Mouse (Mus musculus) heart, postnatal 0 days (tissue): Measurements from ENCODE around the gene Lpar2. TPM values are rescaled to one million over a fixed set of nuclear protein-coding genes. Genes with fewer than 3 reads are reported as not detected.
A peak's percentile ranks its signal among the peaks of the same experiment; 100 is the strongest.

Experiments
- ATAC-seq: fragments of 200-750 bp; cut with Nextera tagmentation; 2 replicates; pipeline ENCODE4 v1.8.0; 2017; ENCODE audit warnings: low read depth, moderate number of reproducible peaks, moderate library complexity; ENCODE audit not compliant: insufficient read depth
- DNase-seq: peaks from one replicate; pipeline ENCODE4 v3.0.0-alpha.2; 2016; ENCODE audit warnings: low spot score
- H3K27ac ChIP-seq: fragments of 300-500 bp; sonication (generic); 2 replicates; pipeline ENCODE4 v1.5.1; 2014; ENCODE audit warnings: low read depth, mild to moderate bottlenecking
- H3K27me3 ChIP-seq: fragments of 300-500 bp; sonication (generic); 2 replicates; pipeline ENCODE4 v1.6.1; 2014; ENCODE audit warnings: low read length, mixed read lengths; ENCODE audit not compliant: control insufficient read depth, insufficient read depth
- H3K36me3 ChIP-seq: fragments of 300-500 bp; sonication (generic); replicated peaks from 2 replicates; pipeline ENCODE4 v1.6.1; 2014; ENCODE audit warnings: low read length, mixed read lengths; ENCODE audit not compliant: control insufficient read depth, insufficient read depth
- H3K4me1 ChIP-seq: fragments of 300-500 bp; sonication (generic); 2 replicates; pipeline ENCODE4 v1.6.1; 2014; ENCODE audit warnings: antibody characterized with exemption; ENCODE audit not compliant: control insufficient read depth, insufficient read depth
- H3K4me2 ChIP-seq: fragments of 300-500 bp; sonication (generic); 2 replicates; pipeline ENCODE4 v1.6.1; 2014; ENCODE audit warnings: low read depth, mild to moderate bottlenecking, low read length, moderate library complexity
- H3K4me3 ChIP-seq: fragments of 300-500 bp; sonication (generic); 2 replicates; pipeline ENCODE4 v1.5.1; 2014; ENCODE audit warnings: low read depth, low read length
- H3K9ac ChIP-seq: fragments of 300-500 bp; sonication (generic); replicated peaks from 2 replicates; pipeline ENCODE4 v1.6.1; 2014; ENCODE audit warnings: low read depth, low read length, mixed read lengths
- H3K9me3 ChIP-seq: fragments of 300-500 bp; sonication (generic); replicated peaks from 2 replicates; pipeline ENCODE4 v1.6.1; 2016; ENCODE audit warnings: low read length; ENCODE audit not compliant: control insufficient read depth
- CTCF ChIP-seq: IDR thresholded peaks from 2 replicates; pipeline ENCODE4 v1.5.1; 2016; ENCODE audit warnings: antibody characterized with exemption, control low read depth, low read depth
- EP300 ChIP-seq: IDR thresholded peaks from 2 replicates; pipeline ENCODE4 v1.6.1; 2016; ENCODE audit warnings: antibody characterized with exemption, low read depth
- WGBS: fragments of 180-500 bp; shearing (Covaris S2); extraction: QIAGEN DNeasy Blood & Tissue Kit; methylation state at CpG from one replicate; pipeline ENCODE4 v1.1.7; 2014; 5-methylcytosine and 5-hydroxymethylcytosine counted together
- polyA plus RNA-seq: library from polyadenylated mRNA; unstranded; fragments of >200 nt; fragmentation: Nextera tagmentation; extraction: Ambion mirVana; gene quantifications from 2 replicates; pipeline ENCODE4 v1.2.1, GENCODE M21; 2015
- total RNA-seq: library from RNA; depleted of rRNA; stranded (reverse); fragments of >200 nt; gene quantifications from 2 replicates; pipeline ENCODE4 v1.2.3, GENCODE M21; 2014; ENCODE audit warnings: low replicate concordance

Gene Lpar2
- total and polyA plus RNA-seq, 2 experiments from 2014 or later, result 0.10 to 0.50 TPM

DNA sequence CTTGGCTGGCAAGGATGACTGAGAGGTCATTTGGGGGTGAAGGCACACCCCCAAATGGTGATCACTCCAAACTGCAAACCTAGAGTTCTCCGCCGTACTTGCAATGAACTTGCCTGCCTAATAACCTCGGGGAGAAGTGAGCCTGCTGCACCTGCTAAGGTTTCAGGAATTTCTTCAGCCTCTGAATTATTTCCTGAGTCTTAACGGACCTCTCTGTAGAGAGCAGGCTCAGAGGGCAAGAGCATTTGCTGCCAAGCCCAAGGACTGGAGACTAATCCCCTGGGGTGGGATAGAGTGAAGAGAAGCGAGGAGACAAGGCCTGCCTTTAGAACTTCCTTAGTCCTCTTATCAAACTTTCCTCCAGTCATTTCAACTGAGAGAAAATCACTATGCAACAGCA lies 32.5 kb upstream of the Lpar2 start:
- peaks cover 18% of the 10 kb centered on the region for H3K4me1 ChIP-seq
- H3K4me3 ChIP-seq, result no peak overlapping the region
- DNase-seq, result no peak
- no peaks in the 10 kb centered on the region for H3K27me3 ChIP-seq
- H3K36me3 ChIP-seq, result peaks cover 13% of the 10 kb centered on the region
- H3K4me2 ChIP-seq, result no peak overlapping the region
- TF ChIP-seq CTCF (no peak), EP300 (no peak)
- no peak for ATAC-seq
- peak overlapping the region; percentile 94; the same call in 1 of the 2 replicates for H3K9ac ChIP-seq
- 66% methylated on average over 5 of the region's 5 CpGs for WGBS
- no peak overlapping the region for H3K27ac ChIP-seq
- no peaks in the 10 kb centered on the region for H3K9me3 ChIP-seq

DNA sequence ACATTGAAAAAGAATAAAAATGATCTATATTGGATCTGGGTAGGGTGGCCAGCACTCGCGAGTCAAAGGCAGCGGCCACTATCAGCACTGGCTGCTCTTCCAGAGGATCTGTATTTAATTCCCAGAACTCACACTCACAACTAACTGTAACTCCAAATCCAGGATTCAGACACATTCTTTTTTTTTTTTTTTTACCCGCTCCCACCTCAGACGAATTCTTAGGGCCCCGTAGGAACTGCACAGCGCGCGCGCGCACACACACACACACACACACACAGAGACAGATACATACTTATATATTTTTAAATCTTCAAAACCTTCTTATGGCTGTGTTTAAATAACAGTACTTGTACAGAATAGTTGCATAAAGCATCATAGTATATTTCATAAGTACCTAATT lies 31.9 kb upstream of the Lpar2 start:
- TF ChIP-seq CTCF (no peak), EP300 (no peak)
- no peak for DNase-seq
- no peaks in the 10 kb centered on the region for H3K27me3 ChIP-seq
- peak overlapping the region; percentile 98 for H3K4me3 ChIP-seq
- 30% methylated on average over 11 of the region's 11 CpGs for WGBS
- H3K4me2 ChIP-seq, result peak overlapping the region; percentile 97
- H3K9ac ChIP-seq, result peak overlapping the region; percentile 94
- H3K36me3 ChIP-seq, result peaks cover 20% of the 10 kb centered on the region
- peak overlapping the region; percentile 90 for H3K27ac ChIP-seq
- H3K4me1 ChIP-seq, result peaks cover 18% of the 10 kb centered on the region
- ATAC-seq, result no peak
- no peaks in the 10 kb centered on the region for H3K9me3 ChIP-seq

DNA sequence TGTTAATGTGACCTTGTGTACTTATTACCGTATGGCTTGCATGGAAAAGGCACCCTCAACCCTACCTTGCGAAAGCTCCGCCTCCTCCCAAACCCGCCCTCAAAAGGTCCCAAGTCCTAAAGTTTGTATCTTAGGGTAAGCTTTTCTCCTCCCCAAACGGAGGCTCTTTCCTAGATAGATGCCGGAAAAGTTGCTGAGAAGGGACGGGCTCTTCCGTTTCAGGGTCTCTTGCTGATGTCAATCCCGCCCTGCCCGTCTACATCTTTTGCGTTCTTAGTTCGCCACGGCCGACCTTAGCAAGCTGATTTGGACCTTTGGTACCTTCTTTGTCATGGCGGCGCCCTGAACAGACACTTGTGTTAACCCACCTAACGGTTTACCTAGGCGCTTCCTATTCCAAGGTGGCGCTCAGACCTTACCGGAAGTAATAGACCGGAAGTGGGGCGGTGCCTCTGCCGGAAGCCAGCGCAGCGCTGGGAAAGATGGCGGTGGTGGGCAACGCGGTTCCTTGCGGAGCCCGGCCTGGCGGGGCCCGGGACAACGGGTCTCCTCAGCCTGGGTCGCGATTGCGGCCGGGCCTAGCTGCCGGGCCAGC lies 31.4 kb upstream of the Lpar2 start, which contains the start of the genes Atp13a1 and Zfp866:
Gene Atp13a1, plus strand, starts transcription at position 391 of the 595 bp plus-strand sequence.
Gene Zfp866, minus strand, starts transcription at position 406 of the 595 bp plus-strand sequence.
- TF ChIP-seq EP300 (0 out of 2 replicates have a peak, but pooled peaks have one; percentile 54), CTCF (no peak)
- H3K9me3 ChIP-seq, result no peaks in the 10 kb centered on the region
- H3K27ac ChIP-seq, result peak within 1 kb of the TSS; percentile 90
- ATAC-seq (peak; percentile 94), DNase-seq (peak; percentile 79)
- H3K4me1 ChIP-seq, result peaks cover 18% of the 10 kb centered on the region
- no peaks in the 10 kb centered on the region for H3K27me3 ChIP-seq
- peaks cover 25% of the 10 kb centered on the region for H3K36me3 ChIP-seq
- peak within 1 kb of the TSS; percentile 98 for H3K4me3 ChIP-seq
- WGBS, result under 1% methylated on average over 37 of the region's 38 CpGs
- H3K4me2 ChIP-seq, result peak within 1 kb of the TSS; percentile 97
- H3K9ac ChIP-seq, result peak within 1 kb of the TSS; percentile 94

DNA sequence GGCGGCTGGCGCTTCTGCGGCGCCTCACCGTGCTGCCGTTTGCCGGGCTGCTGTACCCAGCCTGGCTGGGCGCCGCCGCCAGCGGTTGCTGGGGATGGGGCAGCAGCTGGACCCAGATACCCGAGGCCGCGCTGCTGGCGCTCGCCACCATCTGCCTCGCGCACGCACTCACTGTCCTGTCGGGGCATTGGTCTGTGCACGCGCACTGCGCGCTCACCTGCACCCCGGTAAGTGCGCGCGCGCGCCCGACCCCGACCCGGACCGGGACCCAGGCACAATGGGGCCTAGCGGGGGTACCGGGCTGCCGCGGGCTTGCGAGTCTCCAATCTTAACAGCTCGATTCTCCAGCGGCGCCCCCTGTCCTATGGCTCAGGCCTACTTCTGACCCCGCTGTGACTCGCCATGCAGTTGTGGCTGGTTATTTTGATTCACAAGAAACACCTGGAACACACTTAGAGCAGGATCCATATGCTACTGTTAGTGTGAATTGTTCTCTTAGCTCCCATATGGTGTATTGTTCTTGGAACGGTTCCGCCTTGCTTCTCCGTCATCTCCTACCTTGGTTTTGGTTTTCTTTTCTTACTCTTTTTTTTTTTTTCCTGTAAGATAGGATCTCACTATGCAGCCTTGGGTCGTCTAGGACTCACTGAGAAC lies 30.7 kb upstream of the Lpar2 start:
- Histone ChIP-seq H3K4me3 (peak overlapping the region; percentile 98), H3K4me2 (peak overlapping the region; percentile 97), H3K4me1 (peaks cover 18% of the 10 kb centered on the region), H3K27me3 (no peaks in the 10 kb centered on the region), H3K9me3 (no peaks in the 10 kb centered on the region), H3K9ac (peak overlapping the region; percentile 94), H3K27ac (peak overlapping the region; percentile 90), H3K36me3 (peaks cover 32% of the 10 kb centered on the region)
- no peak for DNase-seq
- TF ChIP-seq EP300, result no peak
- TF ChIP-seq CTCF, result no peak
- ATAC-seq, result peak; percentile 53
- 1% methylated on average over 44 of the region's 48 CpGs for WGBS

DNA sequence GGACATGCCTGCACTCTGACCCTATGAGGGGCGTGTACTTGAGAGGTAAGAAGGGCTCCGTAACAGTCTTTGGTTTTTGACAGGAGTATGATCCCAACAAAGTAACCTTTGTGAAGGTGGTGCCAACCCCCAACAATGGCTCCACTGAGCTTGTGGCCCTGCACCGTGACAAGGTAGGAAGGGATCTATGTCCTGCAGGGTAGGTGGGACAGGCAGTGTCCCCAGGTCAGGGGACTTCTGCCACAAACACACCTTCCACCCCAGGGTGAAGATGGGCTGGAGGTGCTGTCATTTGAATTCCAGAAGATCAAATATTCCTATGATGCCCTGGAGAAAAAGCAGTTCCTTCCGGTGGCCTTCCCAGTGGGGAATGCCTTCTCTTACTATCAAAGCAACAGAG lies 28.6 kb upstream of the Lpar2 start:
- Histone ChIP-seq H3K27ac (no peak overlapping the region), H3K4me2 (no peak overlapping the region), H3K27me3 (no peaks in the 10 kb centered on the region), H3K36me3 (peaks cover 53% of the 10 kb centered on the region), H3K4me1 (peaks cover 18% of the 10 kb centered on the region), H3K9me3 (no peaks in the 10 kb centered on the region), H3K4me3 (no peak overlapping the region), H3K9ac (no peak overlapping the region)
- TF ChIP-seq EP300, result no peak
- no peak for TF ChIP-seq CTCF
- no peak for DNase-seq
- ATAC-seq, result no peak
- 89% methylated on average over 4 of the region's 4 CpGs for WGBS
